Mouse (Mus musculus) bone marrow macrophage, adult 2 months (primary cell): ENCODE data around the gene Trpc1.

ENCODE experiments used
- CTCF ChIP-seq: IDR thresholded peaks from 2 replicates; pipeline ENCODE4 v1.5.1; 2012; ENCODE audit warnings: low read depth, mild to moderate bottlenecking, low read length, moderate library complexity
- POLR2A ChIP-seq: IDR thresholded peaks from 2 replicates; pipeline ENCODE4 v1.6.1; 2012; ENCODE audit warnings: mild to moderate bottlenecking, low read depth, low read length, borderline replicate concordance

DNA sequence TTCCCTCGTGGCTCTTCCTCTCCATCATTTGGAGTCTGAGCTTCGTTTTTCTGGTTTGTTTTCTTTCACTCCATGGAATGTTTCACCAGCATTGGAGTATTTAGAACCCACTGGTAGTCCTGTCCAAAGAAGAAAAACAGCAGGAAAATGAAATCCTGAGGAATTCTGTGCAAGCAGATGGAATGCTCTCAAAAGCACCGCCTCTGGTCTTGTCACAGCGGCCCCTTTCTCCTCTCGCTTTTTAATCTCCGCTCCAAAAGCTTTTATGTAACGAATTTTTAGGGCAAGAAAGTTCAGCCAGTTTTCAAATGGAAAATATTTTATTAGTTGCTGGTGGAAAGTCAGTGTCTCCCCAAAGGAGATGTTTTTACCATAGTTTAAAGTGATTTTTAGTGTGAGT is 70.2 kb downstream of the Trpc1 start:
- TF ChIP-seq CTCF (no peak), POLR2A (no peak)
